Mouse (Mus musculus) forebrain, postnatal 0 days (tissue): Measurements from ENCODE around the gene Traf3. TPM values are rescaled to one million over a fixed set of nuclear protein-coding genes. Genes with fewer than 3 reads are reported as not detected.

Experiments
- ATAC-seq: fragments of 200-750 bp; cut with Nextera tagmentation; 2 replicates; pipeline ENCODE4 v1.8.0; 2017; ENCODE audit warnings: mild to moderate bottlenecking, moderate library complexity
- DNase-seq: peaks from one replicate; pipeline ENCODE4 v3.0.0-alpha.2; 2015
- H3K27ac ChIP-seq: fragments of 300-500 bp; sonication (generic); 2 replicates; pipeline ENCODE4 v1.5.1; 2014; ENCODE audit warnings: low read depth, mild to moderate bottlenecking, antibody characterized with exemption, low read length, moderate library complexity, mixed read lengths
- H3K27me3 ChIP-seq: fragments of 300-500 bp; sonication (generic); 2 replicates; pipeline ENCODE4 v1.6.1; 2014; ENCODE audit warnings: mild to moderate bottlenecking, low read length, mixed read lengths; ENCODE audit not compliant: insufficient read depth
- H3K36me3 ChIP-seq: fragments of 300-500 bp; sonication (generic); 2 replicates; pipeline ENCODE4 v1.6.1; 2014; ENCODE audit warnings: mild to moderate bottlenecking, moderate library complexity; ENCODE audit not compliant: insufficient read depth
- H3K4me1 ChIP-seq: fragments of 300-500 bp; sonication (generic); 2 replicates; pipeline ENCODE4 v1.6.1; 2014; ENCODE audit warnings: antibody characterized with exemption; ENCODE audit not compliant: insufficient read depth
- H3K4me2 ChIP-seq: fragments of 300-500 bp; sonication (generic); 2 replicates; pipeline ENCODE4 v1.6.1; 2014; ENCODE audit warnings: low read depth, mild to moderate bottlenecking, moderate library complexity
- H3K4me3 ChIP-seq: fragments of 300-500 bp; sonication (generic); 2 replicates; pipeline ENCODE4 v1.5.1; 2014; ENCODE audit warnings: low read depth, low read length, mixed read lengths
- H3K9ac ChIP-seq: fragments of 300-500 bp; sonication (generic); 2 replicates; pipeline ENCODE4 v1.6.1; 2014; ENCODE audit warnings: mild to moderate bottlenecking
- H3K9me3 ChIP-seq: fragments of 300-500 bp; sonication (generic); 2 replicates; pipeline ENCODE4 v1.6.1; 2016; ENCODE audit warnings: low read length
- CTCF ChIP-seq: sonication (generic); IDR thresholded peaks from 2 replicates; pipeline ENCODE4 v1.5.1; 2016; ENCODE audit warnings: antibody characterized with exemption, control low read depth, low read depth
- WGBS: fragments of 180-500 bp; shearing (Covaris S2); extraction: QIAGEN DNeasy Blood & Tissue Kit; methylation state at CpG from one replicate; pipeline ENCODE4 v1.1.7; 2014; 5-methylcytosine and 5-hydroxymethylcytosine counted together
- polyA plus RNA-seq: library from polyadenylated mRNA; unstranded; fragments of >200 nt; fragmentation: Nextera tagmentation; extraction: Ambion mirVana; gene quantifications from 2 replicates; pipeline ENCODE4 v1.2.1, GENCODE M21; 2015
- total RNA-seq: library from RNA; depleted of rRNA; stranded (reverse); fragments of >200 nt; gene quantifications from 2 replicates; pipeline ENCODE4 v1.2.3, GENCODE M21; 2014; rRNA removed

Traf3 gene
- total RNA-seq (18.5 and 25.1 TPM in 2 replicates), polyA plus RNA-seq (6.6 and 11.5 TPM in 2 replicates)

GRCm38 (mm10) chr12:111165831-111166591, at the start of gene Traf3:
Gene Traf3 (plus strand): TSS chr12:111166370.
- peak; percentile 87 for DNase-seq
- Histone ChIP-seq H3K27me3 (no peaks in the 10 kb centered on the region), H3K4me2 (peak within 1 kb of the TSS; percentile 81), H3K27ac (peak within 1 kb of the TSS; percentile 80), H3K9ac (peak within 1 kb of the TSS; percentile 64), H3K4me3 (peak within 1 kb of the TSS; percentile 72), H3K4me1 (peaks cover 37% of the 10 kb centered on the region), H3K36me3 (no peaks in the 10 kb centered on the region), H3K9me3 (no peaks in the 10 kb centered on the region)
- WGBS = 14% methylated on average over 31 of the region's 105 CpGs
- no peak for TF ChIP-seq CTCF
- peak; percentile 8; the same call in 1 of the 2 replicates for ATAC-seq

GRCm38 (mm10) chr12:111119506-111120085, 46.6 kb upstream of the Traf3 start:
- Histone ChIP-seq H3K9ac (no peak overlapping the region), H3K36me3 (peaks cover 21% of the 10 kb centered on the region; the same call in 1 of the 2 replicates), H3K27me3 (no peaks in the 10 kb centered on the region), H3K4me2 (no peak overlapping the region), H3K9me3 (peaks cover 4% of the 10 kb centered on the region; the same call in 1 of the 2 replicates), H3K4me1 (no peaks in the 10 kb centered on the region), H3K27ac (no peak overlapping the region), H3K4me3 (no peak overlapping the region)
- TF ChIP-seq CTCF = no peak
- WGBS = 90% methylated on average over 5 of the region's 5 CpGs
- ATAC-seq (no peak), DNase-seq (no peak)

GRCm38 (mm10) chr12:111120976-111121645, 45.1 kb upstream of the Traf3 start:
- no peak for DNase-seq
- H3K36me3 ChIP-seq = peaks cover 19% of the 10 kb centered on the region; the same call in 1 of the 2 replicates
- H3K9ac ChIP-seq = no peak overlapping the region
- H3K4me3 ChIP-seq = no peak overlapping the region
- TF ChIP-seq CTCF = no peak
- 88% methylated on average over 9 of the region's 9 CpGs for WGBS
- no peak overlapping the region for H3K27ac ChIP-seq
- ATAC-seq = no peak
- H3K4me2 ChIP-seq = no peak overlapping the region
- peaks cover 4% of the 10 kb centered on the region; the same call in 1 of the 2 replicates for H3K9me3 ChIP-seq
- H3K4me1 ChIP-seq = peaks cover 4% of the 10 kb centered on the region; the same call in 1 of the 2 replicates
- H3K27me3 ChIP-seq = no peaks in the 10 kb centered on the region

GRCm38 (mm10) chr12:111122332-111122852, 43.8 kb upstream of the Traf3 start:
- Histone ChIP-seq H3K9me3 (peaks cover 4% of the 10 kb centered on the region; the same call in 1 of the 2 replicates), H3K36me3 (peaks cover 9% of the 10 kb centered on the region; the same call in 1 of the 2 replicates), H3K9ac (no peak overlapping the region), H3K4me3 (no peak overlapping the region), H3K27ac (no peak overlapping the region), H3K4me2 (no peak overlapping the region), H3K27me3 (no peaks in the 10 kb centered on the region), H3K4me1 (peaks cover 4% of the 10 kb centered on the region; the same call in 1 of the 2 replicates)
- TF ChIP-seq CTCF = peak; percentile 43
- ATAC-seq (no peak), DNase-seq (no peak)

- Histone ChIP-seq H3K9me3 (peaks cover 4% of the 10 kb centered on the region; the same call in 1 of the 2 replicates), H3K4me1 (peaks cover 4% of the 10 kb centered on the region; the same call in 1 of the 2 replicates), H3K27ac (peak overlapping the region; percentile 54), H3K4me3 (no peak overlapping the region), H3K4me2 (no peak overlapping the region), H3K27me3 (no peaks in the 10 kb centered on the region), H3K36me3 (no peaks in the 10 kb centered on the region), H3K9ac (no peak overlapping the region)
- WGBS = 61% methylated on average over 14 of the region's 14 CpGs
- ATAC-seq = peak; percentile 53
- DNase-seq = peak; percentile 68
- no peak for TF ChIP-seq CTCF
Observed at GRCm38 (mm10) chr12:111124601-111125260, 41.4 kb upstream of the Traf3 start.

- H3K9me3 ChIP-seq = peaks cover 4% of the 10 kb centered on the region; the same call in 1 of the 2 replicates
- H3K27me3 ChIP-seq = no peaks in the 10 kb centered on the region
- no peak overlapping the region for H3K27ac ChIP-seq
- ATAC-seq = no peak
- peaks cover 4% of the 10 kb centered on the region; the same call in 1 of the 2 replicates for H3K4me1 ChIP-seq
- no peaks in the 10 kb centered on the region for H3K36me3 ChIP-seq
- no peak for TF ChIP-seq CTCF
- no peak overlapping the region for H3K4me3 ChIP-seq
- H3K9ac ChIP-seq = no peak overlapping the region
- no peak overlapping the region for H3K4me2 ChIP-seq
- DNase-seq = no peak
- WGBS = 69% methylated on average over 6 of the region's 6 CpGs
Observed at GRCm38 (mm10) chr12:111125666-111126065, 40.5 kb upstream of the Traf3 start.
